Mouse (Mus musculus) ES-Bruce4 (cell line): ENCODE results near the gene Fxr2. TPM values are rescaled to one million over a fixed set of nuclear protein-coding genes. Genes with fewer than 3 reads are reported as not detected.

ENCODE experiments used
- H3K27ac ChIP-seq: 2 replicates; pipeline ENCODE4 v1.5.1; 2012; ENCODE audit warnings: low read length, inconsistent platforms; ENCODE audit not compliant: insufficient read depth
- H3K27me3 ChIP-seq: 2 replicates; pipeline ENCODE4 v1.6.1; 2012; ENCODE audit warnings: mild to moderate bottlenecking, low read length, inconsistent platforms; ENCODE audit not compliant: control insufficient read depth, poor library complexity, insufficient read depth, severe bottlenecking
- H3K36me3 ChIP-seq: 2 replicates; pipeline ENCODE4 v1.6.1; 2012; ENCODE audit warnings: inconsistent platforms, mild to moderate bottlenecking, low read length, moderate library complexity; ENCODE audit not compliant: control insufficient read depth, poor library complexity, insufficient read depth, severe bottlenecking
- H3K4me1 ChIP-seq: one replicate; pipeline ENCODE4 v1.8.1; 2011; ENCODE audit warnings: low read length; ENCODE audit not compliant: control insufficient read depth, insufficient read depth
- H3K4me3 ChIP-seq: 2 replicates; pipeline ENCODE4 v1.5.1; 2011; ENCODE audit warnings: low read depth, mild to moderate bottlenecking, low read length
- H3K9ac ChIP-seq: 2 replicates; pipeline ENCODE4 v1.6.1; 2012; ENCODE audit warnings: low read depth, mild to moderate bottlenecking, inconsistent platforms; ENCODE audit not compliant: poor library complexity, severe bottlenecking
- H3K9me3 ChIP-seq: replicated peaks from 2 replicates; pipeline ENCODE4 v1.6.1; 2012; ENCODE audit warnings: mild to moderate bottlenecking, low read length, inconsistent platforms; ENCODE audit not compliant: control insufficient read depth, poor library complexity, insufficient read depth, severe bottlenecking
- CTCF ChIP-seq: IDR thresholded peaks from one replicate; pipeline ENCODE4 v1.8.1; 2011; ENCODE audit warnings: low read depth, low read length
- EP300 ChIP-seq: IDR thresholded peaks from 2 replicates; pipeline ENCODE4 v1.6.1; 2011; ENCODE audit warnings: low read depth, low read length; ENCODE audit not compliant: insufficient read depth
- POLR2A ChIP-seq: IDR thresholded peaks from one replicate; pipeline ENCODE4 v1.8.1; 2011; ENCODE audit warnings: low read length; ENCODE audit not compliant: insufficient read depth
- polyA plus RNA-seq: library from polyadenylated mRNA; stranded (reverse); fragments of >200 nt; gene quantifications from 2 replicates; pipeline ENCODE4 v1.2.4, GENCODE M21; 2011; ENCODE audit warnings: low read depth; ENCODE audit not compliant: missing spikeins, insufficient read depth, insufficient read length

Gene Fxr2
- polyA plus RNA-seq, 1 experiment = 170 TPM

GRCm38 (mm10) chr11:69682840-69683533 lies 50.2 kb downstream of the Fxr2 start:
- H3K27ac ChIP-seq = peak overlapping the region; percentile 65; the same call in 1 of the 2 replicates
- TF ChIP-seq CTCF (peak; percentile 86), POLR2A (no peak)
- peak overlapping the region; percentile 85 for H3K9ac ChIP-seq

DNA sequence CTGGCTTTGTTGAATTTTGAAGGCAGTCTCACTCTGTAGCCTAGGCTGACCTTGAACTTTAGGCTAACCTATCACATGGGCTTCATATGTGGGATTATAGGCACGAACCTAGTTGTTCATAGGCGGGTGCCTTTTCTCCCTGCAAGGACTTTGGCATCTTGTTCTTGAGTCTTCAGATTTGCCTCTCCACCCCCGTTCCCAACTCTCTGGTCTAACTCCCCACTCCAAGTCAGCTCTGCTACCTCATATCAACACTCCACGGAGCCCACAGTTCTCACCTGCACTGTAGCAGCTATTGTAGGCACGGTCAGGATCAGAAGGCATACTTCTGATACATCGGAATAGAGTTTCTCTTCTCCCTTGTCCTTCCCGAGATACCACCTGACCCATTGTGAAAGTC lies 50.8 kb downstream of the Fxr2 start:
- Histone ChIP-seq H3K4me3 (peak overlapping the region; percentile 68), H3K9ac (peak overlapping the region; percentile 85), H3K27ac (peak overlapping the region; percentile 65), H3K36me3 (peaks cover 18% of the 10 kb centered on the region), H3K4me1 (no peaks in the 10 kb centered on the region), H3K9me3 (no peaks in the 10 kb centered on the region), H3K27me3 (no peaks in the 10 kb centered on the region)
- no peak for TF ChIP-seq EP300
- no peak for TF ChIP-seq POLR2A
- TF ChIP-seq CTCF = no peak

More at GRCm38 (mm10) chr11:69682840-69683533, 50.2 kb downstream of the Fxr2 start:
- Histone ChIP-seq H3K4me3 (peak overlapping the region; percentile 71), H3K9me3 (no peaks in the 10 kb centered on the region), H3K4me1 (no peaks in the 10 kb centered on the region), H3K27me3 (no peaks in the 10 kb centered on the region), H3K36me3 (peaks cover 24% of the 10 kb centered on the region)

DNA sequence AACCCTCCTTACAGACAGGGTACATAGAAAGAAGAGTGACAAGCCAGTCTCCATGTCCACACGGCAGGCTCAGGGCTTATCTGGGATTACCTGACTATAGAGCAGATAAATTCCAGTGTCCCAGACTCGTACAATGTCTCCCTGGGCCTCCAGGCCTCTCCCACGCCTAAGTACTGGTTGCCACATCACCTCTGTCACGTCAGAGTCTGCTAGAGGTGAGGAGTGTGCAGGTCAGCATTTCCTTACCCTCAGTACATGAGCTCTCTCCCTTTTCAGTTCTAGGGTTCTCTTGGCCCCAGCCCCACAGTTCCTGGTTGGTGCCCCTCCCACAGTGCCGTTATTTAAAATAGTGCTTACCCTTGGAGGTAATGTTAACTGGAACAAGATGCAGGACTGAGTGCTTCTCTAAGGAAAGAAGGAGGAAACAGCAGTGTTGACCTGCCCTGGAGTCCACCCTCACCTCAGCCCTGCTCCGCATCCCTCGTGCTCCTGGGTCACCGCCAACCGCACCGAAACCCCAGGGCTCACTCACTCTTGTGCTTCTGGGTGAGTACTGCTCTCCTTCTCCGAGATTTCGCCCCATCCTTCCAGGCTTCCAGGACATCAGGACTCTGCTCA lies 51.4 kb downstream of the Fxr2 start:
- no peaks in the 10 kb centered on the region for H3K9me3 ChIP-seq
- H3K27me3 ChIP-seq = no peaks in the 10 kb centered on the region
- peak overlapping the region; percentile 85 for H3K9ac ChIP-seq
- H3K4me1 ChIP-seq = no peaks in the 10 kb centered on the region
- no peak for TF ChIP-seq POLR2A
- TF ChIP-seq EP300 = no peak
- no peak for TF ChIP-seq CTCF
- H3K27ac ChIP-seq = peak overlapping the region; percentile 65
- H3K36me3 ChIP-seq = peaks cover 11% of the 10 kb centered on the region
- H3K4me3 ChIP-seq = peak overlapping the region; percentile 68

DNA sequence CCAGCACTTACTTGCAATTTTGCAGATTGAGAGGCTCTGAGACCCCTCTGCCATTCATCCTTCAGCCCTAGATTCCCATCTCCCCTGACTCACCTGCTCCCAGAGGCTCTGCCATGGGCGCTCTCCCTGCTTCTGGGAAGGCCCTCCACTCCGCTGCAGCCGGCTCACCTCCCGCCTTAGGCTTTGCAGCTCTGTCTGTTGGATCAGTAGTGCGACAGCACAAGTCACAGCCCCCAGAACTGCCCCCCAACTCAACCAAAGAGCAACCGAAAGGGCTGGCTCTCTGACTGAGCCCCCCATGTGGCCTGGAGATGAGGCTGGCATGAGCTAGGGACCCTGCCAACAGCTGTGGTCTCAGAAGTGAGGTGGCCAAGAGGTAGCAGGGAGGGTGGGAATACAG lies 52.1 kb downstream of the Fxr2 start:
- Histone ChIP-seq H3K9me3 (no peaks in the 10 kb centered on the region), H3K4me3 (peak overlapping the region; percentile 68), H3K27ac (peak overlapping the region; percentile 65), H3K4me1 (no peaks in the 10 kb centered on the region), H3K9ac (peak overlapping the region; percentile 85), H3K27me3 (no peaks in the 10 kb centered on the region), H3K36me3 (peaks cover 5% of the 10 kb centered on the region; the same call in 1 of the 2 replicates)
- no peak for TF ChIP-seq EP300
- TF ChIP-seq CTCF = no peak

DNA sequence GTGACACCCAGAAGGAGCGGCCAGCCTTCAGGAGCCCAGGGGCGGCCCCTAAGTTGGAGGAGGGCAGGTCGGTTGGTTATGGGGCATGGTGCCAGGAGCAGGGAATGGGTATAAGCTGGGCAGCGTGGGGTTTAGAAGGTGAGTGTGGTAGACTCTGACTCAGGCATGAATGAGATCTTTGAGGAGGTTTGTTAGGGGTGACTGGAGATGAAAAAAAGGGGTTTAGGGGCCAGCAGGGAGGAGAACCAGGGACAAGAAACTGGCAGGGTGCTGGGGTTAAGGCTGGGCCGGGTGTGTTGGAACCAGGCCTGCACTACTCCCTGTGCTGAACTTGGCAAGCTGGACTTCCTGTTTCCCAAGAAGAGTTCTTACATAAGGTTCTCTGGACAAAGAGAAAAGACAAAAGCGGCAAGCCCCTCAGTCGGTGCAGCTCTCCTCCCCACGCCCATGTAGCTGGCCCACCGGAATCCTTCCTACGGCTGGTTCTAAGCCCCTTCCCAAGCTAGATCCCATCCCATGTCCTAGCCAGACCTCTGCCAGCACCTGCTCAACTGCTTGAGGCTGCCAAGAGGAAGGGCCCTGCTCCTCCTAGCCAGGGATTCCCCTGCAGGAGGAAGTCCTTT lies 52.8 kb downstream of the Fxr2 start, which contains the start of gene Tnfsf13:
TSS of gene Tnfsf13 (minus strand) at position 259 of the 623 bp plus-strand sequence.
- Histone ChIP-seq H3K4me3 (peak within 1 kb of the TSS; percentile 68), H3K27ac (peak within 1 kb of the TSS; percentile 65), H3K36me3 (no peaks in the 10 kb centered on the region), H3K27me3 (no peaks in the 10 kb centered on the region), H3K4me1 (no peaks in the 10 kb centered on the region), H3K9ac (peak within 1 kb of the TSS; percentile 85), H3K9me3 (no peaks in the 10 kb centered on the region)
- TF ChIP-seq CTCF = no peak
- no peak for TF ChIP-seq EP300
- no peak for TF ChIP-seq POLR2A

GRCm38 (mm10) chr11:69686377-69686776 lies 53.6 kb downstream of the Fxr2 start:
- no peaks in the 10 kb centered on the region for H3K27me3 ChIP-seq
- peak overlapping the region; percentile 65 for H3K27ac ChIP-seq
- no peaks in the 10 kb centered on the region for H3K36me3 ChIP-seq
- H3K4me3 ChIP-seq = peak overlapping the region; percentile 31
- TF ChIP-seq EP300 (0 out of 2 replicates have a peak, but pooled peaks have one; percentile 25), POLR2A (peak; percentile 26), CTCF (no peak)
- H3K9ac ChIP-seq = peak overlapping the region; percentile 85
- no peaks in the 10 kb centered on the region for H3K9me3 ChIP-seq
- no peaks in the 10 kb centered on the region for H3K4me1 ChIP-seq
